Mouse (Mus musculus) ES-Bruce4 (cell line): ENCODE data around the gene Plekha7. TPM values are rescaled to one million over a fixed set of nuclear protein-coding genes. Genes with fewer than 3 reads are reported as not detected.

Experiments used
- H3K27ac ChIP-seq: 2 replicates; pipeline ENCODE4 v1.5.1; 2012; ENCODE audit warnings: low read length, inconsistent platforms; ENCODE audit not compliant: insufficient read depth
- H3K27me3 ChIP-seq: 2 replicates; pipeline ENCODE4 v1.6.1; 2012; ENCODE audit warnings: mild to moderate bottlenecking, low read length, inconsistent platforms; ENCODE audit not compliant: control insufficient read depth, poor library complexity, insufficient read depth, severe bottlenecking
- H3K36me3 ChIP-seq: 2 replicates; pipeline ENCODE4 v1.6.1; 2012; ENCODE audit warnings: inconsistent platforms, mild to moderate bottlenecking, low read length, moderate library complexity; ENCODE audit not compliant: control insufficient read depth, poor library complexity, insufficient read depth, severe bottlenecking
- H3K4me1 ChIP-seq: one replicate; pipeline ENCODE4 v1.8.1; 2011; ENCODE audit warnings: low read length; ENCODE audit not compliant: control insufficient read depth, insufficient read depth
- H3K4me3 ChIP-seq: 2 replicates; pipeline ENCODE4 v1.5.1; 2011; ENCODE audit warnings: low read depth, mild to moderate bottlenecking, low read length
- H3K9ac ChIP-seq: 2 replicates; pipeline ENCODE4 v1.6.1; 2012; ENCODE audit warnings: low read depth, mild to moderate bottlenecking, inconsistent platforms; ENCODE audit not compliant: poor library complexity, severe bottlenecking
- H3K9me3 ChIP-seq: replicated peaks from 2 replicates; pipeline ENCODE4 v1.6.1; 2012; ENCODE audit warnings: mild to moderate bottlenecking, low read length, inconsistent platforms; ENCODE audit not compliant: control insufficient read depth, poor library complexity, insufficient read depth, severe bottlenecking
- CTCF ChIP-seq: IDR thresholded peaks from one replicate; pipeline ENCODE4 v1.8.1; 2011; ENCODE audit warnings: low read depth, low read length
- EP300 ChIP-seq: IDR thresholded peaks from 2 replicates; pipeline ENCODE4 v1.6.1; 2011; ENCODE audit warnings: low read depth, low read length; ENCODE audit not compliant: insufficient read depth
- POLR2A ChIP-seq: IDR thresholded peaks from one replicate; pipeline ENCODE4 v1.8.1; 2011; ENCODE audit warnings: low read length; ENCODE audit not compliant: insufficient read depth
- polyA plus RNA-seq: library from polyadenylated mRNA; stranded (reverse); fragments of >200 nt; gene quantifications from 2 replicates; pipeline ENCODE4 v1.2.4, GENCODE M21; 2011; ENCODE audit warnings: low read depth; ENCODE audit not compliant: missing spikeins, insufficient read depth, insufficient read length

The Plekha7 gene
- polyA plus RNA-seq, 1 experiment: 80.0 TPM

GRCm38 (mm10) chr7:116137671-116138070 lies 170.5 kb downstream of the Plekha7 start:
- no peak overlapping the region for H3K27ac ChIP-seq
- H3K4me3 ChIP-seq: no peak overlapping the region
- peaks cover 34% of the 10 kb centered on the region for H3K36me3 ChIP-seq
- H3K9me3 ChIP-seq: no peaks in the 10 kb centered on the region
- no peaks in the 10 kb centered on the region for H3K27me3 ChIP-seq
- H3K9ac ChIP-seq: no peak overlapping the region
- H3K4me1 ChIP-seq: no peaks in the 10 kb centered on the region
- TF ChIP-seq POLR2A (no peak), EP300 (no peak), CTCF (no peak)

- peaks cover 34% of the 10 kb centered on the region for H3K36me3 ChIP-seq
These were observed 171.0 kb downstream of the Plekha7 start for GRCm38 (mm10) chr7:116137149-116137548.

GRCm38 (mm10) chr7:116134413-116135292 lies 173.5 kb downstream of the Plekha7 start:
- no peaks in the 10 kb centered on the region for H3K27me3 ChIP-seq
- no peak overlapping the region for H3K27ac ChIP-seq
- TF ChIP-seq POLR2A (no peak), CTCF (peak; percentile 40)
- H3K4me1 ChIP-seq: no peaks in the 10 kb centered on the region
- no peak overlapping the region for H3K9ac ChIP-seq
- H3K9me3 ChIP-seq: no peaks in the 10 kb centered on the region
- peaks cover 16% of the 10 kb centered on the region for H3K36me3 ChIP-seq
- H3K4me3 ChIP-seq: no peak overlapping the region

More at GRCm38 (mm10) chr7:116137149-116137548, 171.0 kb downstream of the Plekha7 start:
- Histone ChIP-seq H3K9me3 (no peaks in the 10 kb centered on the region), H3K9ac (no peak overlapping the region), H3K27ac (no peak overlapping the region), H3K4me3 (no peak overlapping the region), H3K27me3 (no peaks in the 10 kb centered on the region), H3K4me1 (no peaks in the 10 kb centered on the region)
- TF ChIP-seq POLR2A: no peak
- TF ChIP-seq CTCF: no peak
- TF ChIP-seq EP300: no peak

GRCm38 (mm10) chr7:116132078-116132477 lies 176.1 kb downstream of the Plekha7 start:
- Histone ChIP-seq H3K9ac (no peak overlapping the region), H3K27me3 (no peaks in the 10 kb centered on the region), H3K4me3 (no peak overlapping the region), H3K9me3 (no peaks in the 10 kb centered on the region), H3K4me1 (no peaks in the 10 kb centered on the region), H3K27ac (no peak overlapping the region), H3K36me3 (peaks cover 22% of the 10 kb centered on the region)
- 0 out of 2 replicates have a peak, but pooled peaks have one; percentile 18 for TF ChIP-seq EP300
- TF ChIP-seq CTCF: peak; percentile 92
- TF ChIP-seq POLR2A: no peak

DNA sequence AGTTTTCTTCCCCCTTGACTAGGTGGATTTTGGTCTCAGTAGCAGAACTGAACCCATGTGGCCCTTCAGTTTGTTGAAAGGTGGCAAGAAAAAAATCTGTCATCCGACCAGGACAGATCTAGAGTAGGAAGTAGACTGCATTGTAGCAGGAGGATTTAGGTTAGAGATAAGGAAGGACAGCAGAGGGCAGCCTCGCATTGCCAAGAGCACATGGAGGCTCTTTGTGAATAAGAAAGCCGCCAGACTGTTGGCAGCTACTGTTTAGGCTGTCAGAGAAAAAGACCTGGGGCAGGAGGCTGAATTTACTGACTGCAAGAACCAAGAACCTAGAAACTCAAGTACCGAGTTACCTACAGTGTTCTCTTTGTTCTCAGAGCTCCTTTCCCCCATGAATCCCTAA lies 176.8 kb downstream of the Plekha7 start:
- Histone ChIP-seq H3K9ac (no peak overlapping the region), H3K9me3 (no peaks in the 10 kb centered on the region), H3K27me3 (no peaks in the 10 kb centered on the region), H3K4me1 (no peaks in the 10 kb centered on the region), H3K4me3 (no peak overlapping the region), H3K27ac (no peak overlapping the region), H3K36me3 (peaks cover 19% of the 10 kb centered on the region)
- no peak for TF ChIP-seq CTCF
- TF ChIP-seq EP300: no peak
- TF ChIP-seq POLR2A: no peak

GRCm38 (mm10) chr7:116129374-116129773 lies 178.8 kb downstream of the Plekha7 start:
- no peak overlapping the region for H3K9ac ChIP-seq
- H3K27me3 ChIP-seq: no peaks in the 10 kb centered on the region
- peaks cover 13% of the 10 kb centered on the region for H3K36me3 ChIP-seq

More at GRCm38 (mm10) chr7:116129374-116129773, 178.8 kb downstream of the Plekha7 start:
- no peak overlapping the region for H3K4me3 ChIP-seq
- no peaks in the 10 kb centered on the region for H3K4me1 ChIP-seq
- TF ChIP-seq EP300 (no peak), POLR2A (no peak), CTCF (no peak)
- H3K27ac ChIP-seq: no peak overlapping the region
- H3K9me3 ChIP-seq: no peaks in the 10 kb centered on the region
